Mouse (Mus musculus) kidney, adult 2 months (tissue): ENCODE data around the gene Megf11. TPM values are rescaled to one million over a fixed set of nuclear protein-coding genes. Genes with fewer than 3 reads are reported as not detected.

Experiments
- DNase-seq: peaks from one replicate; pipeline ENCODE4 v3.0.0; 2021
- H3K27ac ChIP-seq: fragments of 200-500 bp; 2 replicates; pipeline ENCODE4 v1.5.1; 2012; ENCODE audit warnings: low read depth, low read length, control low read depth, inconsistent platforms; ENCODE audit not compliant: insufficient read depth
- H3K27me3 ChIP-seq: fragments of 200-500 bp; replicated peaks from 2 replicates; pipeline ENCODE4 v1.6.1; 2012; ENCODE audit warnings: mild to moderate bottlenecking, moderate library complexity, low read length, inconsistent platforms; ENCODE audit not compliant: control insufficient read depth, insufficient read depth
- H3K36me3 ChIP-seq: fragments of 200-500 bp; 2 replicates; pipeline ENCODE4 v1.6.1; 2012; ENCODE audit warnings: mild to moderate bottlenecking, moderate library complexity, low read length, inconsistent platforms; ENCODE audit not compliant: control insufficient read depth, insufficient read depth
- H3K4me1 ChIP-seq: fragments of 200-500 bp; 2 replicates; pipeline ENCODE4 v1.6.1; 2011; ENCODE audit warnings: low read length; ENCODE audit not compliant: control insufficient read depth, insufficient read depth
- H3K4me3 ChIP-seq: fragments of 200-500 bp; 2 replicates; pipeline ENCODE4 v1.5.1; 2011; ENCODE audit warnings: mild to moderate bottlenecking, low read depth, low read length, control low read depth; ENCODE audit not compliant: insufficient read depth
- CTCF ChIP-seq: fragments of 200-500 bp; conservative IDR thresholded peaks from 2 replicates; pipeline ENCODE4 v1.5.1; 2011; ENCODE audit warnings: low read depth, mild to moderate bottlenecking, control low read depth, low read length, moderate library complexity, mixed read lengths; ENCODE audit not compliant: insufficient read depth, insufficient read length
- POLR2A ChIP-seq: fragments of 200-500 bp; IDR thresholded peaks from one replicate; pipeline ENCODE4 v1.6.1; 2011; ENCODE audit warnings: low read depth, low read length, control low read depth
- WGBS: fragments of 180-500 bp; shearing (Covaris S2); methylation state at CpG from one replicate; pipeline ENCODE4 v1.1.7; 2018; 5-methylcytosine and 5-hydroxymethylcytosine counted together
- polyA plus RNA-seq: library from polyadenylated mRNA; depleted of rRNA; stranded (reverse); fragments of >200 nt; gene quantifications from 2 replicates; pipeline ENCODE4 v1.2.3, GENCODE M21; 2012

Megf11 gene
- polyA plus RNA-seq, 1 experiment = 0.16 TPM

DNA sequence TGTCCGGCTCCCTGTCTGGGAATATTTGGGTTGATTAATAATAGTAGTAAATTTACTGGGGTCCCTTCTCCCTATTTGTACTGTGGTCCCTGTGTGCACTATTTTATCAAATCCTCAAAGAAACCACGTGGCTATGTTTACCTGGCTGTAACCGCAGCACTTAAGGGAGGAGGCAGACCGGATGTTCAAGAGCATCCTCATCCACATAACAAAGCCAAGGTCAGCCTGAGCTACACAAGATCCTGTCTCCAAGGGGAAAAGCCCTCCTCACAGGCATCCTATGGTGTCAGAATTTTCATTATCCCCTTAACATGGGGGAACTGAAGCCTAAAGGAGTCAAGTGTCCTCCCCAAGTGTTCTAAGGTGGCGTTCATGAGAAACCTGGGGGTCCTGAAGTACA lies 232.0 kb downstream of the Megf11 start:
- WGBS = 67% methylated on average over 5 of the region's 5 CpGs
- no peaks in the 10 kb centered on the region for H3K36me3 ChIP-seq
- TF ChIP-seq POLR2A (no peak), CTCF (no peak)
- H3K4me1 ChIP-seq = peaks cover 9% of the 10 kb centered on the region; the same call in 1 of the 2 replicates
- no peak for DNase-seq
- no peak overlapping the region for H3K27ac ChIP-seq
- H3K4me3 ChIP-seq = no peak overlapping the region
- no peaks in the 10 kb centered on the region for H3K27me3 ChIP-seq

DNA sequence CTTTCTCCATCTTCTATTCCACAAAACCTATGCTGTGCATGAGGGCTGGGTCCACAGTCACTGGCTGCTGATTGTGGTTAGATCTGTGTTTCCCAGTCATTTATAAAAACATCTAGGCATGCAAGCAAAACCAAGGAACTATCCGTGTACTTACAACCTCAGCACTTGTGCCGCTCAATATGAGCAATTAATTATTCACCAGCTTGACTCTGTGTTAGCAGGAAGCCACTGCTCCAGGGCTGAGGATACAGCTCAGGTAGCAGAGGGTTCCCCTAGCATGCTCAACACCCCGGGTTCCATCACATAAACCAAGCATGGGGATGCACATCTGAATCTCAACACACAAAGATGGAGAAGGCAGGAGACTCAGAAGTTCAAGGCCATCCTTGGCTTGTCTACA lies 233.0 kb downstream of the Megf11 start:
- no peaks in the 10 kb centered on the region for H3K36me3 ChIP-seq
- DNase-seq = peak; percentile 73
- no peak overlapping the region for H3K27ac ChIP-seq
- WGBS = 24% methylated on average over 3 of the region's 3 CpGs
- H3K4me3 ChIP-seq = no peak overlapping the region
- H3K27me3 ChIP-seq = no peaks in the 10 kb centered on the region
- H3K4me1 ChIP-seq = peaks cover 9% of the 10 kb centered on the region; the same call in 1 of the 2 replicates
- no peak for TF ChIP-seq CTCF
- no peak for TF ChIP-seq POLR2A

DNA sequence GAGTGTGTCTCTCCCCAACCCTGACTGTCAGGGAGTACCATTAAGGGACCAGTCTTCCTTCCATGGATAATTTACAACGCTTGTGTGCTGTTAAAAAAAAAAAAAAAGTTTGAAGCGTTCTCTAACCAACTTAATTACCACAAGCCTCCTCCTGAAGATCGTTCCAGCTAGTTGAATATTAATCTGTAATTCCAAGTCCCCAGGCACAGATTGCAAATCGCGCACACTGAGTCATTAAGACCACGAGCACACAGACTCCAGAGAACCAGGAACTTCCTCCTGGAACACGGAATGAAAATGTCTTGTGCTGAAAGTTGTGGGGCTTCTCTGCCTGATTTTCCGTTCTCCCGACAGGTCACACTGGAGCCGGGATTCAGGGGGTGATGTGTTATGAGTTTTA lies 234.0 kb downstream of the Megf11 start:
- DNase-seq = peak; percentile 79
- no peaks in the 10 kb centered on the region for H3K36me3 ChIP-seq
- H3K4me1 ChIP-seq = peaks cover 9% of the 10 kb centered on the region; the same call in 1 of the 2 replicates
- no peak overlapping the region for H3K27ac ChIP-seq
- no peaks in the 10 kb centered on the region for H3K27me3 ChIP-seq
- H3K4me3 ChIP-seq = no peak overlapping the region
- WGBS = 32% methylated on average over 10 of the region's 10 CpGs
- TF ChIP-seq POLR2A = no peak
- TF ChIP-seq CTCF = no peak

DNA sequence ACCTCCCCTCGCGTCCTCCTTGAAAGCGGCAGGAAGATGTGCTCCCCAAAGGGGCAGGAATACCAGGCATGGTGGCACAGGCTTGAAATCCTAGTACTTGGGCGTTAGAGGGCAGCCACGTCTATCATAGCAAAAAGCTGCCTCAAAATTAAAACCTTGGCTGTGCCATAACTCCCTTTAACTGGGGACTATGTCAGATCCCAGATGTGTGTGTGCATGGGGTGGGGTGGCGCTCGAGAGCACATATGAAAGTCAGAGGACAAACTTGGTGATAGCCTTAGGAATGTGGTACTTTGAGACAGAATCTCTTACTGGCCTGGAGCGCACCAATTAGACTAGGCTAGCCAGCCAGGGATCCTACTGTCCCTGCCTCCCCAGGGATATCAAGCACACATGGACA lies 235.2 kb downstream of the Megf11 start:
- H3K27me3 ChIP-seq = no peaks in the 10 kb centered on the region
- H3K4me3 ChIP-seq = no peak overlapping the region
- TF ChIP-seq POLR2A (no peak), CTCF (no peak)
- H3K27ac ChIP-seq = no peak overlapping the region
- 74% methylated on average over 8 of the region's 8 CpGs for WGBS
- H3K36me3 ChIP-seq = no peaks in the 10 kb centered on the region
- peaks cover 9% of the 10 kb centered on the region; the same call in 1 of the 2 replicates for H3K4me1 ChIP-seq
- no peak for DNase-seq

DNA sequence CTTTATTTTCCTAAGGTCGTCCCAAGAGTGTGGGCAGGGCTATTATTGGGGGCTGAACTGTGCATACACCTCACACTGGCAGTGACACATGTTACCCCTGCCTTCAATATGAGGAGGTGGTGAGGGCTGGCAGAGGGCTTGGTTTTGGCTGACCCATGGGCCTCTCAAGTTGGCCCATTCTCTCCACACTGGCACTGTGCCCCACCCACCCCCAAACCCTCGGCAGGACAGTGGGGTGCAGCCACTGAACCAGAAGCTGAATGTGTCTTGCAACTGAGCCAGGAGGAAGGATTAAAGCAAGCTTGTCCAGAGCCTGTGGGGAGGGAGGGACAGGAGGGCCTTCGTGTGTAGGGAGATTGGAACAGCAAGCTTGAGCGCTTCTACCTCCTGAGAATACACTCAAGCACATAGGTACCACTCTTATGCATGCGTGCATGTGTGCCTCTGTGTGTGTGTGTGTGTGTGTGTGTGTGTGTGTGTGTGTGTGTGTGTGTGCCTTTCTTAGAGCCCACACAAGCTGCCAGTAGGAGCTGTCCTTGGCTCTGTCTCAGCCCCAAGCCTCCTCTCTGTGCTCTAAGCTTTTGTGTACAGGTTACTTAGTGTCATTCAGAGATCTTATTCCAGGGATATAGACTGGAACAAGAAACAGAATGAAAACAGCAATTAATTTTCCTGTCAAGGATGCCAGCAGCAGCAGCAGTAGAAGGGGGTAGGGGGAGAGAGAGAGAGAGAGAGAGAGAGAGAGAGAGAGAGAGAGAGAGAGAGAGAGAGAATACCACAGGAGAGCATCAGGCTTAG lies 236.3 kb downstream of the Megf11 start:
- Histone ChIP-seq H3K27me3 (no peaks in the 10 kb centered on the region), H3K4me1 (peaks cover 9% of the 10 kb centered on the region; the same call in 1 of the 2 replicates), H3K36me3 (no peaks in the 10 kb centered on the region), H3K4me3 (no peak overlapping the region), H3K27ac (no peak overlapping the region)
- WGBS = 66% methylated on average over 5 of the region's 5 CpGs
- TF ChIP-seq POLR2A (no peak), CTCF (no peak)
- no peak for DNase-seq

DNA sequence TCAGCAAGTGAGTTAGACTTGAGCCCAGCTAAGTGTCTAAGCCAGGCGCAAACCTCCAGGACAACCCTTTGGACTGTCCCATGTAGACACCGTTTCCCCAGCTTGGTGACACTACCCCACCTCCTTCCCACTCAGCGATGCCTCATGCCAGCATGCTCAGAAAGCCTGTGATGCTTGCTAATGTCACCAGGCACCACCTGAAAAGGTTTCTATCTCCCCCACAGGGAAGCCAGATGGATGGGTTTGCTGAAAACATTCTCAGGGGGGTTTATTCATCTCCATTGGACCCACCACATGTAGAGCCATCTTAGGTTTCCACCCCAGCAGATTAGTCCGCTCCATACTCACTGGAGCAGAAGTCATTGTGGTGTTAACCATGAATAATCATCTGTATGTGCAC lies 237.9 kb downstream of the Megf11 start:
- 83% methylated on average over 4 of the region's 4 CpGs for WGBS
- no peak for TF ChIP-seq POLR2A
- TF ChIP-seq CTCF = no peak
- peaks cover 9% of the 10 kb centered on the region; the same call in 1 of the 2 replicates for H3K4me1 ChIP-seq
- no peak overlapping the region for H3K27ac ChIP-seq
- H3K27me3 ChIP-seq = no peaks in the 10 kb centered on the region
- no peak overlapping the region for H3K4me3 ChIP-seq
- DNase-seq = no peak
- H3K36me3 ChIP-seq = no peaks in the 10 kb centered on the region

DNA sequence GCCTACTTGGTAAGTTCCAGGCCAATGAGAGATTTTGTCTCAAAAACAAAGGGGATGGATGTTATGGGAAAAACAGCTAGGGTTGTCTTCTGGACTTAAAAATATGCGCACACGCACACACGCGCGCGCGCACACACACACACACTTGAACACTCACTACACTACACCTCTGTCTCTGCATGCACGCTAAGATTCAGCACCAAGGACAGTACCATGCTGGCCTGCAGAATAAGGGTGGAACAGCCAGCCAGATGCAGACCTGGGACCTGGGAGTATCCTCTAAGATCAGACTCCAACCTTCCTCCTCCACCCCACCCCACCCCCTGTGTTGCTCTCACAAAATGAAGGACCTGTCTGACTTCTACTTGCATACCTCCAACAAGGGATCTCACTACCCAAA lies 239.1 kb downstream of the Megf11 start:
- H3K36me3 ChIP-seq = no peaks in the 10 kb centered on the region

More for the DNA sequence above, 239.1 kb downstream of the Megf11 start:
- DNase-seq = peak; percentile 41
- TF ChIP-seq POLR2A = no peak
- no peak for TF ChIP-seq CTCF
- Histone ChIP-seq H3K27me3 (no peaks in the 10 kb centered on the region), H3K4me3 (no peak overlapping the region), H3K27ac (no peak overlapping the region), H3K4me1 (peaks cover 6% of the 10 kb centered on the region; the same call in 1 of the 2 replicates)
- WGBS = 59% methylated on average over 8 of the region's 8 CpGs
